Mouse (Mus musculus) adipocyte (in vitro differentiated cells): ENCODE data around the gene Lgals3bp.
A peak's percentile ranks its signal among the peaks of the same experiment; 100 is the strongest.

Experiments
- DNase-seq: peaks from one replicate; pipeline ENCODE4 v3.0.0-alpha.2; 2016; ENCODE audit warnings: low spot score

Lgals3bp gene

DNA sequence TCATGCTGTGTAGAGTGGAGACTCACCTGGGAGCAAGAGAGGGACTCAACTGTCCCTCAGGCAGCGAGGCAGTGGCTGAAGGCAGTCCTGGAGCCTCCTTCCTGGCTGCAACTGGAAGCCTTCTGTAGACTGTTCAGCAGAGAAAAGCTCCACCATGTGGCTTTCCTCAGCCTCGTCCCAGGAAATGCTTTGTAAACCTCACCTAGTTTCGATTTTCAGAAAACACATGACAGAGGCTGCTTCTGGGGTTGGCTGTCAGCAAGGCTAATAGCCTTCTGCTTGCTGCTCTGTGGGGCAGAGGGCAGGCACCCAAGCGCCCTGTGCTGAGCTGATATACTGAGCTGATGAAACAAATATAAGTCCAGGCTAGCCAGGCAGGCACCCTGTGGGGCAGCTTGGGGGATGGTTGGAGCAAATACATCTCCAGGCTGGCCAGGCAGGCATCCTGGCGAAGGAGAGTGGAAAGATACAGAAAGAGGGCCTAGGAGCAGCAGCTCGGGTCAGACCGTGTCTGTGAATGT lies at the start of gene Lgals3bp:
TSS of gene Lgals3bp (minus strand) at position 333 of the 521 bp plus-strand sequence.
- DNase-seq, result peak; percentile 93

DNA sequence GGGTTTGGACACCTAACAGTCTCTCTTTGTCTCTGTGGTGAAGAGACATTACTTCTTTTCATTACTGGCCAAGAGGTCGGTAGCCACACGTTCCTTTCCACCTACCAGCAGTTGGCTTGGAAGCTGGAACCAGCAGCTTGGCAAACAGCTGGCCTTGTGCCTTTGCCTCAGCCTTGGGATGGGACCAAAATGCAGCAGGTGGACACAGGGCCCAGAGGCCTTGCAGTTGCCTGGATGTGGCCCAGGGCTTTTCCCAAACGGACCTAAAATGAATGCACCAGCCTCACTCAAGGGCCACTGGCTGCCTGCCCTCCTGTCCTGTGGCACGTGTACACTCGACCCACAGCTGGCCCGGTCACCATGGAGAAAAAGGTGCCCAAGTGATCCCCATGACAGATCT lies 49.3 kb upstream of the Lgals3bp start:
- DNase-seq, result no peak

DNA sequence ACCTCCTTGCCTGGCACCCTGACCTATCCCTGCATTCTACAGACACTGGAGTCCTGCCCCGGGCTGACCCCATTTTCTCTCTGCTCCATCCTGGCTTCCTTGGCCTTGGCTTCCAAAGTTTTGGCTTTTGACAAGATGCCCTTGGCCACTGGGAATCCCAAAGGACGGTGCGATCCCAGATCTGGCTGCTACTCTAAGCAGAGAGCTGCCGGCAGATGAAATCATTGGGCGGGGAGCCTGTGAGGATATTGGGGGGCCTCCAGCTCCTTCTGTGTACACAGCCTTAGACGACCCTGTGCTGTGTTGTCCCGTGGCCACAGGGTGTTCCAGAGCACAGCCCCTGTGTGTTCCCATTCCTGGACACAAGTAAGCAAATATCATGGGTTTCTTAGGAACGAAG lies 46.5 kb upstream of the Lgals3bp start:
- no peak for DNase-seq

DNA sequence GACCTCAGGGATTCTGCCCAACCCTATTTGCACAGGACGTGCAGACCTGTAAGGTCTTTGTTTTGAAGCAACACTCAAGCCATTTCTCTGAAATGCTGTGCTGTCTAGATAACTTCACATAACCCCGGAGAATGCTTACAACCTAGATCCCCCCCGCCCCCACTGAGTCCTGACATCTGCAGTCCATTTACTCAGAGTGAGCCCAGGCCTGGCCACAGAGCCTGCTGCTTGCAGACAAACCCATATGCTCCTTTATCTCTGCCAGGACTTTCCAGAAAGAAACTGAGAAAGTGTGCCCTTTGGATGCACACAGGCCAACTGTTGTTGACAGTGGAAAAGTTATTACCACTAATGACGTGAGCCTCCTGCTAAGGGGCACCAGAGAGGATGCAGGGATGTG lies 45.5 kb upstream of the Lgals3bp start:
- no peak for DNase-seq

DNA sequence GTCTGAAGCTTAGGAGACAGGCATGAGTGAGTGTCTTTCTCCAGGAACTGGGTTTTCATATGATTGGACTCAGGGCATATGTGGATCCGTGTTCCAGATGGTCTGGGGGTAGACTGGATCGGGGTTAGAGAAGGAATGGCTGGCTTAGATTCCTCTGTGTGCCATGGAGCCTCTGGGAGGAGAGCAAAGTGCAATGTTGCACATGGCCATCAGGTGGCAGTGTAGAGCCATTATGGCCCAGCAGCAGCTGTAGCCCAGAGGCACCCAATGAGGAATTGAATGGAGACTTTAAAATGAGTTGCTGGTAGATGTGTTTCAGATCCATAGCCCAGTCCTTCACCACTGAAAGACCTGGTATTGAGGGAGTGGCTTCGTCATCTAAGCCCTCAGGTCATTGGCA lies 44.0 kb upstream of the Lgals3bp start:
- peak; percentile 86 for DNase-seq

DNA sequence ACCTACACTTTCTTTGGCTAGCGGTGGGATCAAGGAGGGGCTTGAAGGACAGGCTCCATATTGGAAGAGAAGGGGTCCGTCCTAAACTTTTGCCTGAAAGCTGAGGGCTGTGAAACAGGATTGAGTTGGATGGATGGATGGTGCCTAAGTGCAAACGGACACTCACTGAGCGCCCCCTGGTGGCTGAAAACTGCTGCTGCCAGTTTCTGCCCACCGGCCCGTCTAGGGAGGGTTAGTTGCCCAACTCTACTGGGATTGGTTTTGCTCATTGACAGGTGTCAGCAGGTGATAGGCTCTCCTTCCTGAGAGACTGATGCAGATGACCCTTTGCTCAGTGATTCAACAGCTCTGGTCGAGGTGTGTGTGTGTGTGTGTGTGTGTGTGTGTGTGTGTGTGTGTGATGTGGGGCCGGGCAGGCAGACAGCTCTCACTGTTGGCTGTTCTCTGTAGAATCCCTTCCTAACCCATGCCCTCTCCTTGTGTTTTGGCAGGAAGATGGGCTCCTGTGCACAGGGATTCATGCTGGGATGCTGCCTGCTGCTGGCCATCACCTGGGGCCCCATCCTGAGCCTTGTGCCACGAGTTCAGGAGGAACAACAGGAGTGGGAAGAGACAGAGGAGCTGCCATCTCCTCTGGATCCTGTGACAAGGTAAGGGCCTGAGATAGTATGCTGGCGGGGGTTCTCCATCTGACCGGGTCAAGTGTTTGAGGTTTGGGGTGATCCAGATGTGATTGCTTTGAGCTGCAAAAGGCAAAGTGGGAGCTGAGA lies 41.5 kb upstream of the Lgals3bp start:
- DNase-seq, result peak; percentile 74

DNA sequence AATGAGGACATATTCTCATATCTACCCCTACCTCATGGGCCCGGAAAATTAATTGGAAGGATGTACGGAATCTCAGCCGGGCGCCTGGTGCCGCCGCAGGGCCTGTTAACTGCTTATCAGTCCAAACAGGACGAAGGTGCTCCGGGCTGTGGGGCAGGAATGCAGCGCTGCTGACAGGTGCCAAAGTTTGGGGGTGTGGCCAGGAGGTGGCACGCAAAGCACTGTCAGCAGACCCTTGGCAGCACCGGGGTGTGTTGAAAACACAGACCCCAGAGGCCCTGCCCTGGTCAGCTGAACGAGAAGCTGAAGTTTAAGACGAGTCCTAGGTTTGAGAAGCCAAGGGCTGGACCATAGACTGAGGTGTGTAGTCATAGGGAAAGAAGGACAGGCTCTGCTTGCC lies 40.8 kb upstream of the Lgals3bp start:
- no peak for DNase-seq

DNA sequence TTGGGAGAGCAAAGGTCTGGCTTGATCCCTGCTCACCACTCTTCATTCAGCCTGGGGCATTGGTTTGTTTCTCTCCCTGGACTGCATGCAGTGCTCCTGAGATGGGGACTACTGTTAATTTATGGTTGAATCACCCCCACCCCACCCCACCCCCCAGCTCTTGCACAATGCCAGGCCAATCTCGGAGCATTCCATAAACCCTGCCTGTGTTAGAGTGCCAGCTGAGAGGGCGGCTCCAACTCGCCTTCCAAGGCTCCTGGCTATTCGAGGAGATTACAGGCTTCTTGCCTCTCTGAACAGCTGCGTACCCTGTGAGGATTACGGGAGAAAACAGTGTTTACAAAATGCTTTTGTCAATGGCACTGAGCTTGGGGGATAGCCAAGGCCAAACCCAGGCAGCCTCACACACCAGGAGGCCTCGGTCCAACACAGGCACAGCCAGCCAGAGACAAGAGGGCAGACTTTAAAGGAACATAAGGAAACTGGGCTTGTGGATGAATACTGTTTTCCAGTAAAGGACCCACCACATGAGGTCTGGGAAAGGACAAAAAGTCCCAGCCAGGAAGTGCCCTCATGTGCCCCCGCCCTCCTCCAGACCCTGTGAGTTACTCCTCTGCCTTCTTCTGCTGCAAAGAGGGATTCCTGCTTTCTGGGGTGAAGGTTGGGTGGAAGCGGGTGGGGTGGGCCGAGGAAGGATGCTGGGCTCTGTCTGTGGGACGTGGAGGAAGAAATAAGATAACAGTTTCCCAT lies 36.9 kb upstream of the Lgals3bp start:
- peak; percentile 80 for DNase-seq

DNA sequence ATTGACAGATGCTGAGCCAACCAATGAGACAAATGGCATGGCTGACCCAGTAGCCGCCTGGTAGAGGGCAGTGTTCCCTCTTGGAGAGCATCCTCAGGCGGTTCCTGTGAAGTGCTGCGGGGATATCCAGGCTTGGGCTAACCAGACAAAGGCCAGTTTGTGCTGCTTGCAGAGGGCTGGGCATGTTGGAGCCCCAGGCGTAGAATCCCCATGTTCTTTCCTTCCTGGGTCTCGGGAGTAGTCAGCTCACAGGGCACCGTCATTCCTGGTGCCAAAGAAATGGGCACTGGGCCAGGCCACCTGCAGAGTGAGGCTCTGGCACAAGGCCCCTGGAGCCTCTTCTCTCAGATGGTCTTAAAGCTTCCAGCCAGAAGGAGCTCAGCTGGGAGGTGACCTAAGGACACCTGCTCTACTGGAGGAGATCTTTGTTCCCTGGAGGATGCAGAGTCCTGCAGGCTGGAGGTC lies 34.6 kb upstream of the Lgals3bp start:
- no peak for DNase-seq

DNA sequence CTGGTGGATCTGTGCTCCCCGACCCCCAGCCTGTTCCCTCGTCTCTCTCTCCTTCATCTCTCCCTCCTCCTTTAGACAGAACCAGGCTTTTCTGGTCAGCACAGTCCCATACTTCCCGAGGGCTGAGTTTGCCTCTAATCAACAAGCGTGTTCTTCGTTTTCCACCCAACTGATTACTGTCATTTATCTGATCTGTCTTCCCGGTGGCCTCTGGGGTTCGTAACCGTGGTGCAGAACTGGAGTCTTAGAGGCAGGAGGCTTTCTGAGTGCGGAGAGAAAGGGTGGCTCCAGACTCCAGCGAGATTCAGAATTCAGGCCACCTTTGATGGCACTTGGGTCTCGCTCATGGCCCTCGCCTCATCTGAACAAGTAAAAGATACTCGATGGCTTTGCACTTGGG lies 32.2 kb upstream of the Lgals3bp start:
- no peak for DNase-seq

DNA sequence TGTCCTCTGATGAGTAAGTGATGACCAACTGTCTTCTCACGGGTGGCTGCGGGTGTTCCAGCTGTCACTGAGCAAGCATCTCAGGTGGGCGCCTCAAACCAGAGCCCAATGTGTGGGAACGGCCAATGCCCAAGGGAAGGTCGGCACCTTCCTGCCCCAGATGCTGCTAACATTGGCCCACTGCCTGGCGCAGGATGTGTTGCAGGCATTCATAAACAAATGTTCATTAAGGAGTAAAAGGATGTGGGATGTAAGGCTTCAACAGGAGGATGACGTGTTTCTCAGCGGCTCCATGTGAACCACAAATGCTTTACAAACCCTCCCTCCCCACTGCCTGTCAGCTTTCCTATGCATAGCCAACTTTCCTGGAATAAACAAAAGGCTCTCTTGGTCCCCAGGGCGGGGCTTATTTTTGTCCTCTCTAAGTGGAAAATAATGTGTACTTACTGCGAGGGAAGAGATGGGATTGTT lies 31.5 kb upstream of the Lgals3bp start:
- DNase-seq, result no peak

DNA sequence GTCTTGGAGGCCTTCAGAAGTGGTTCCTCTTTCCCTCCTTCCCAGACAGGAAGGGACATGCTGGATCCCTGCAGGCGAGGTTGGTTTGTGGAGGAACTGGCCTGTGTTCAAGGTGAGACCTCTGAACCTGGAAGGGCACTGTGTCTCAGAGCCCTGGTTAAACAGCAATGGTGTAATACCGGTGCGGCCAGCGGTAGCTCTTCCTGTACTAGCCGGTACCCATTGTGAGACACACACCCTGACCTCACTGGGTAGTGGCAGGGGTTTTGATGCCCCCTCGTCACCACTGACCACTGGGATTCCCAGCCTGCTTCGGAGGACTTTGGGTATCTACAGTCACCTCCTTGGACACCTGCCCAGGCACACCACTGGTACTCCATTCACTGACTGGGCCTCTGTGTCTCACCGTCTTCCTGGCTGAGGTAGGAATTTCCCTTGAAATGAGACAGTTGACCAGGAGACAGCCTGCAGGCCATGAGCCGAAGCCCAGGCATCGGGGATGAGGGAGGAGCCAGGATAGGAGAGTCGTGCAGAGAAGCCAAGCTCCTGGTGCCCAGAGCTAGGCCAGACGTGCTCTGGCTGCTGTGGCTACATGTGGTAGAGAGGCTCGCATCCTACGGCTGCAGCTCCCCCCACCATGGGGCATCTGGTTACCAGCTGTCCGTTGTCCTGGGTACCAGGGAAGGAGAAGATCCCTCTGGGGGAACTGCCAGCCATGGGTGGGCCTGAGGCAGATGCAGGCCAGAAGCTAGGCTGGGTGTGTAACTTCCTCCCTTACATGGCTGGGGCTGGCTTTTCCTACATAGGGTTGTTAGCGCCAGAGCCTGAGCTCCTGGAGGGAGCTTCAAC lies 29.4 kb upstream of the Lgals3bp start:
- DNase-seq, result no peak

DNA sequence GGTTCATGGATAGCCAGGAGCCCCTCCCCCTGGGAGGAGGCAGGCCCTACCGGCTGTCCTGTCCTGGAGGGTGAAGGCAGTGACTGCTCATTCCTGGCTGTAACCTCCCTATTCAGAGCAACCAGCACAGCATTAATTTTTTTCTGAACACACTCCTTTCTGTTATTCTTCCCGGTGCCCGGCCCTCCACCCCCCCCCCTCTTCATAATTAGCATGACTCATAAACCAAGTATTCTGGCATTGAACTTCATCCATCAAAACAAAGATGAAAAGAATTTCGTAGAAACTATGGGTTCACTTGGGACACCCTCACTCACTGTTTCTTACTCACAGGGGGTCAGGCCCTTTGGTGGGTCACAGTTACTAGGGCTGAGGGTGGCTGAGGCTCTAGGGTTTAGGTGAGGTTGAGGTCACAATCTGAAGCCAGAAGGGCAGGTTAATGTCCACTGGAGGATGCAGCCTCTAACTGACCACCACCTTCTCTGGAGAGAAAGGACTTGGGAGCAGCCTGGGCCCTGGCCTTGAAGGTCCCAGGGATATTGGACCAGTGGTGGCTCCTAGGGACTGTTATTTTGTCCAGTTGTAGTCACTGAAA lies 28.5 kb upstream of the Lgals3bp start:
- DNase-seq, result no peak

DNA sequence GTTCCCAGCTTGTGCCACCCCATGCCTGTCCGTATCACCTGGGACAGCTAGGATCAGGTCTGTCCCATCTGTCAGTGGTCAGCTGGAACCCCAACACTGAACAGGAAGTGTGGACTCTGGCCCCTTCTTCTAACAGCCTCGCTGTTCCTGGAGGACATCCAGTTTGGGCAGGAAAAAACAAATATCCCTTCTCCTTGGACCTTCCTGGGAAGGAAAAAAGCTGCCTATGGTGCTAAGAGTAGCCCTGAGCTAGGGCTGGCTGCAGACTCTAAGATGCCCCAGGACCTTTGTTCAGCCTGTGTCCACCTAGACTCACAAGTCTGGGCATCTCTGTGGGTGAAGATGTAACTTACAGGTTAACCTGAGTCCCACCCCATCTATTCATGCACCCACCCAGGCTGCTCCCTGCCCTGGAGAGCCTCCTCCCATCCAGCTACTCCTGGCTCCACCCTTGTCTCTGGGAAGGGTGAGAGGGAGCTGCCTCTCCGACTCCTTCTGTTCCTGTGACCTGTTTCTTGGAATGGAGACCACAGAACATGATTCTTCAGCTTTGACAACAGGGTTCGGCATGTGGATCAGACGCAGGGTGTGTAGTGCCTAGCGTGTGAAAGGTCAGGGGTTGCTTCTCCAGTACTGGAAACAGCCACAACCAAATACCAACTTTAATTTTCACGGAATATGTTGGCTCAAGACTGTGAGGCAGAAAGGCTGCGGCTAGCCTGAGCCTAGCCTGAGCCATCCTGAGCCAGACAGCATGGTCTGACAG lies 27.2 kb upstream of the Lgals3bp start:
- DNase-seq, result peak; percentile 70

DNA sequence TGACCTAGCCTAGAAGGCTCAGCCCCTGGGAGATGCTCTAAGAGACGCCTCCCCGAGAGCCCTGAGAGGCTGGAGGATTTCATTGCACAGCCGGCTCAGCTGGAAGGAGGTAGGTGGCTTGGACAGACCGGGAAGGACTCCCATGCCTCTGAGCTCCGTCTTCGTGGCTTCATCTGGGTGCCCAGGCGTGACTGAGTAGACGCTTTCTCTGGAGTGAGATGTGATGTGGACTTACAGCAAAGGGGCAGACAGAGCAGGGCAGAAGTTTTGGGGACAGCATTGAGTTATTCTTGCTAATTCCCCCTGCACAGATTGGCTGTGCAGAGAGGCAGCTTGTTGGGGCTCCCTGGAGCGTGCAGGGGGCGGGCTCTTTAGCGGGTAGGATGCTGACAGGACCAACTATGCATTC lies 26.6 kb upstream of the Lgals3bp start:
- no peak for DNase-seq

DNA sequence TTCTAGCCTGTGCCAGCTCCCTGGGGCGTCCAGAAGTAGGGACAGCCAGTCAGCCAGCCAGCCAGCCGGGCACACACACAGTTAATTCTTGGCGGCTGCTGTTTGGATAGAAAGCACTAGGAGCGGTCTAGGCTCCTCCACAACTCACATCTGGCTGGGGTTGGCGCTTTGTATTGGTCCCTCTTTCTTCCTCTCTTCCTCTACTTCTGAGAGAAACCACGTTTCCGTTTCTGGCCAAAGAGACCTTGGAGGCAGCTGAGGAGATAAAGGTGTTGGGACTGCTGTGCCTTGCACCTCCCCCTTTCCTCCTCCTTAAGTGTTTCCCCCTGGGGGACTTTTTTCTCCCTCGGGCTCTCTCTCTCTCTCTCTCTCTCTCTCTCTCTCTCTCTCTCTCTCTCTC lies 26.1 kb upstream of the Lgals3bp start, which contains the start of gene C1qtnf1:
TSS of gene C1qtnf1 (plus strand) at position 218 of the 400 bp plus-strand sequence.
- no peak for DNase-seq

DNA sequence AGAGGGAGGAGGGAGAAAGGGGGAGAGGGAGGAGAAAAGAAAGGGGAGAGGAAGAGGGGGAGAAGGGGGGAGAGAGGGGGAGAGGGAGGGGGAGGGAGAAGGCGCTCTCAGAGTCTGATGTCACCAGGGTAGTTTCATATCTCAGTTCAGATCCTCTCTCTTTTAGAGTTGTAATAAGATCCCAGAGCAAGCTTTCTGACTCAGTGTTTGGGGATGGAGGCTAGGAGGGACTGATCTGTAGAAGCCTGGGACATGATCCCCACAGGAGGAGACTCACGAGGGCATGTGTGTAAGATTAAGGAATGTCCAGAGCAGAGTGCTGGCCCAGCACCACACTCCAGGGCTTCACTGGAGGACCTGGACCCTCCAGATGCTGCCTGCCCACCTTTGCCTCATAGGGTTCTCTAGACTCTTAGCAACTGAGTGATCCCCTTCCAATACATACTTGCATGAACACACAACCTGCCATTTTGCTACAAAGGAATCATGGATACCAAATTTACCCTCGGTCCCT lies 25.4 kb upstream of the Lgals3bp start:
- DNase-seq, result no peak

DNA sequence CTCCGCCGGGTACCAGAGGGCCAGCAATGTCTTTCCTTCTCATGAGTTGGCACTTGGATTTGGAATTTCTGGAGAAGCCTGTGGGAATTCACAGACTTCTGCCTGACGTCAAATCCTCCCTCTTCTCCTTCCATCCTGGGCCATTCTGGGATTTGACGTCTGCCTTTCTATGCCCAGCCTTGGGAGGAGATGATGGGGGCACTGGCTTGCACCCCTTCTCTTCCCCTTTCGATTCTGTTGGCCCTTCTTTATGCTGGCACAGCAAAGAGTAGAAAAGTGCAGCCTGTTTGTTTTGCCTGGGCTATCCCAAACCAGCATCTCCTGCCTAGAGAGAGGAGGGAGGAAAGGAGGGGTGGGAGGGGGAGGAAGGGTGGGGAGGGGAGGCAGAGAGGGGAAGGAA lies 24.9 kb upstream of the Lgals3bp start:
- no peak for DNase-seq

DNA sequence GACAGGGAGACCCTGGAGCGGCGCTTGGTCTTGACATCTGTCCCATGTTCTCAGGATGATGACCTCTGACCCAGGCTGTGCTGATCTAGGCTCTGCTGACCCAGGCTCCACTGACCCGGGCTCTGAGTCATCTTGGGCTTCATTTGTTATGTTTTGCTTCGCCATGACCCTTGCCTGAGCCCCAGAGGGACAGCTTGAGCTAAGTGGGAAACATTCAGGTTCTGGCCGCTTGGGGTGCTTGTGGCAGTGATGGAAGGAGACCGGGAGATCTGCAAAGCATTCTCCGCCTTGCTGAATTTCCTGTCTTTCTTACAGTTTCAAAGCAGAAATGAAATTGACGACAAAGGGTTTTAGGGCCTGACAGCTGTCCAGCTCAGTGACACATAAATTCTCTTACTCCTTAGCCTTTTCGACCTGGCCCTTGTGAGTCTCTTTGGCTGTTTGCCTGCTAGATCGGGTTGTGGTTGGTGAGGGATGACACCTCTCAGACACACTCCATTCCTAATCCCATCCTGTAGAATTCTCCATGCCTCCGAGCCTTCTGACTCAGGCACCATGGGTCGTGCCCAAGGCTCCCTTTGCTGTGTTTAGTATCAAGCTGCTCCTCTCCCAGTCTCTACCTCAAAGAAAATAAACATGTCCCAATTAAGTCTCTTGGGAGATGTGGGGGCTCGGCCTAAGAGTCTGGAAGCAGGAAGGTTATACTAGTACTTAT lies 22.9 kb upstream of the Lgals3bp start:
- DNase-seq, result peak; percentile 71
